Mouse (Mus musculus) brain, embryonic 14.5 days (tissue): Measurements from ENCODE around the gene AU041133.

ENCODE experiments used
- CTCF ChIP-seq: fragments of 200-500 bp; IDR thresholded peaks from 2 replicates; pipeline ENCODE4 v1.5.1; 2012; ENCODE audit warnings: inconsistent platforms, mild to moderate bottlenecking, moderate library complexity, borderline replicate concordance; ENCODE audit not compliant: insufficient read depth, insufficient read length; ENCODE audit errors: extremely low read depth
- POLR2A ChIP-seq: fragments of 200-500 bp; IDR thresholded peaks from 2 replicates; pipeline ENCODE4 v1.6.1; 2012; ENCODE audit warnings: mild to moderate bottlenecking, inconsistent platforms, borderline replicate concordance; ENCODE audit not compliant: poor library complexity, insufficient read depth, insufficient read length, severe bottlenecking; ENCODE audit errors: extremely low read depth

GRCm38 (mm10) chr10:82147571-82147970 lies 19.8 kb downstream of the AU041133 start:
- TF ChIP-seq CTCF (no peak), POLR2A (no peak)
